Mouse (Mus musculus): ENCODE results near the gene Pkn2.

DNA sequence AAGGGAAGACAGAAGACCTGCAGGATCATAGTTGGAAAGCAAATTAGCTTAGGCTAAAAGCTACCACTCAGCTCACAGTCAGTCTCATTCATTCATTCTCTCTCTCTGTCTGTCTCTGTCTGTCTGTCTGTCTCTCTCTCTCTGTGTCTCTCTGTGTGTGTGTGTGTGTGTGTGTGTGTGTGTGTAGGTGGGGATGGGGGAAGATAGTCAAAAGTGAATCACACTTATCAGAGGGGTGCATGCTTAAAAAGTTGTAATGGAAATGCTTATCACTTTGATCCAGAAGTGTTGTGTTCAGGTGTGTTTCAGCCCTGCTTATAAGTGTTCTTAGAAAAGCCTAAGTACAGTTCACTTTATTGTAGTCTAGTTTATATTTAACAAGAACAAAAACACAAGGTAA, 2.8 kb upstream of the Pkn2 start:
- no peak for TF ChIP-seq CHD2 (IDR thresholded peaks at IDR 0.05; ENCODE audit: low read length)
- TF ChIP-seq CTCF (IDR thresholded peaks at IDR 0.05 in 2 of 3, conservative IDR thresholded peaks at IDR 0.05 in 1 of 3; ENCODE audit: control insufficient read depth in 1 of 3, insufficient read depth in 1 of 3, low read depth in 2 of 3, low read length in 3 of 3, poor library complexity in 1 of 3, severe bottlenecking in 1 of 3) = no peak
- no peak for TF ChIP-seq MYC (IDR thresholded peaks at IDR 0.05; ENCODE audit: low read depth, low read length)
- TF ChIP-seq POLR2A (IDR thresholded peaks at IDR 0.05; ENCODE audit: control insufficient read depth in 1 of 2, insufficient read depth in 1 of 2, low read depth in 1 of 2, low read length in 2 of 2, poor library complexity in 1 of 2) = no peak
- no peak for TF ChIP-seq JUND (IDR thresholded peaks at IDR 0.05; ENCODE audit: low read depth, low read length)
- no peak for TF ChIP-seq POLR2AphosphoS2 (IDR thresholded peaks at IDR 0.05; ENCODE audit: low read length)
- TF ChIP-seq TCF12 (IDR thresholded peaks at IDR 0.05; ENCODE audit: low read depth, low read length) = peak; percentile 94
- TF ChIP-seq POLR2AphosphoS5 (IDR thresholded peaks at IDR 0.05; ENCODE audit: borderline replicate concordance, low read depth, low read length) = no peak
- TF ChIP-seq CHD1 (IDR thresholded peaks at IDR 0.05; ENCODE audit: low read depth, low read length) = no peak

Measured in MEL (cell line).